Mouse (Mus musculus): ENCODE measurements around the gene Asb3.
"Not testable (repeated sequence)": the region's sequence is repeated elsewhere in the genome, so short reads cannot be mapped to it uniquely, and the experiment has no call there.

Asb3 gene

DNA sequence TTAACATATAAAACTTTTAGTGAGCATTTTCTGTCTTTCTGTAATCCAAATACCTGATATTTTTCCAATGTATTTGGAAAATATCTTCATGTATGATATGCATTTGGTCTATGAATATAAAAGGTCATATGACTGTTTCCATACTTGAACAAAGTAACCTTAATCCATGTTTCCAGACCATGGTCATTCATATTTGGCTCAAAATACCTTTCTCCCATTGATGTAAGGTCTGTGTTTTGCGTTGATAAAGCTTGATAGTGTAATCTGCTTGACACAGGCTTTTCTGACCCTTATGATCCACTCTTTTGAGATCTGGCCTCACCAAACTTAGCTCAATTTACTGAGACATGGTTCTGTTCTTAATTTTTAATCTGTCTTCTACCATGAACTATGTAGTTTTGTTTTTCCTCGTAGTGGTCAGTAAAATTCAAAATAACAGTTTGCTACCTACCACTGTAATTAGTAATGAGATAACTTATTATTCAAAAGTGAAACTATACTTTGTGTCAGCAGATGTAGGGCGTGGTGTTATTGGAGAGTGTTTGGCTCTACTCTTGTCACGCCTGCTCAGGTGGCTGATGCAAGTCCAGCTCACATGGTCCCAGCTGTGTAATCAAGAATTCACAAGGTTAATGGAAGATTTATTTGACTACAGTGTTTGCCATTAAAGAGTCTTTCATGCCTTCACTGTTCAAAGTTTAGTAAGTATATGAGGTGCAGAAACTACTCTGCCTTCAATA is 116.1 kb downstream of the Asb3 start:
- in situ Hi-C loops (cut with MboI): no loop called here

DNA sequence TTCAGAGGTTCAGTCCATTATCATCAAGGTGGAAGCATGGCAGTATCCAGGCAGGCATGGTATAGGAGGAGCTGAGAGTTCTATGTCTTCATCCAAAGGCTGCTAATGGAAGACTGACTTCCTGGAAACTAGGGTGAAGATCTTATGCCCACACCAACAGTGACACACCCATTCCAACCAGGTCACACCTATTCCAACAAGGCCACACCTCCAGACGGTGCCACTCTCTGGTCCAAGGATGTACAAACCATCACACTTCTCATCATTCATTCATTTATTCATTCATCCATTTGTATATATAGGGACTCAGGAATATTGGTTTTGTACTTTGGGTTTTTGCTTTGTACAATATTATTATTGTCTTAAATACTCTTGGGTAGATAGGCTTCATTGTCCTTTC is 124.5 kb downstream of the Asb3 start:
- in situ Hi-C loops (cut with MboI): not testable (repeated sequence)

GRCm38 (mm10) chr11:31017466-31017865 is 132.2 kb downstream of the Asb3 start:
- in situ Hi-C loops (cut with MboI): not testable (repeated sequence)

DNA sequence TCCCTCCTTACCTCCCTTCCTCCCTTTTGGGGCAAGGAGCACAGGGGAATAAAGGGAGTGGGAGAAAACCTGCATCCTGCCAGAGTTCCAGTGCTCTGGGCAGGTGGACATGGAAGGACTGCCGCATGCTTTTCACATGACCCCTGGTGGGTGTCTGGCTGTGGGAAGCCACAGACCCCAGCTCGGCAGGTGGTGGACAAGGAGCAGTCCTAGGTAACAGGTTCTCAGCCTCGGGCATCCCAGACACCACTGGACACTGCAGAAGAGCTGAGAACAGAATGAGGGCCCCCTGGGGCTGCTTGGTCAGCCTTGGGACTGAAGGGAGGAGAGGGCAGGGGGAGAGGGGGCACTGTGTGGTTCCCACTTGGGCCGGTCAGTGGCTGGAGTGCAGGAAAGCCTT is 149.7 kb downstream of the Asb3 start:
- in situ Hi-C loops (cut with MboI): no loop called here

- in situ Hi-C loops (cut with MboI): no loop called here
Observed at GRCm38 (mm10) chr11:31089973-31090372, 204.8 kb downstream of the Asb3 start.

DNA sequence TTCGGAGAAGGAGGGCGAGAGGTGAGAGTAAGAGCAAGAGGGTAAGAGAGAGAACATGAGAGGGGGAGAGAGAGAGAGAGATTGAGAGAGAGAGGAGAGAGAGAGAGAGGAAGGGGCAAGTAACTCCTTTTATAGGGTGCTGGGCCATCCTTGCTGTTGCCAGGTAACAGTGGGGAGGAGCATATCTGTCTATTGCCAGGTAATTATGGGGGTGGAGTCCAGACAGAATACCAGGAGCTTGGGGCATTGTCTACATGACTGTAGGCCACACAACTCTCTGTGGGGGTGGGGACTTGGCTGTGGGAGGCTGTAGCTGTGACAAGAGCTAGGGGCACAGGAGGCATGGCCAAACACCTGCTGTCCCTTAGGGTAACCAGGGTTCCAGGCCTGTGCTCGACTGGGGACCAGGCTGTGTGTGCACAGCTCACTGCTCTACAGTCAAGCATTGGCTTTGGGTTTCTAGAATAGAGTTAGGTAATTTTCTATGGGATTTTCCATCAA is 205.3 kb downstream of the Asb3 start:
- in situ Hi-C loops (cut with MboI): no loop called here

- in situ Hi-C loops (cut with MboI): not testable (repeated sequence)
Observed at GRCm38 (mm10) chr11:31099519-31099918, 214.3 kb downstream of the Asb3 start.

DNA sequence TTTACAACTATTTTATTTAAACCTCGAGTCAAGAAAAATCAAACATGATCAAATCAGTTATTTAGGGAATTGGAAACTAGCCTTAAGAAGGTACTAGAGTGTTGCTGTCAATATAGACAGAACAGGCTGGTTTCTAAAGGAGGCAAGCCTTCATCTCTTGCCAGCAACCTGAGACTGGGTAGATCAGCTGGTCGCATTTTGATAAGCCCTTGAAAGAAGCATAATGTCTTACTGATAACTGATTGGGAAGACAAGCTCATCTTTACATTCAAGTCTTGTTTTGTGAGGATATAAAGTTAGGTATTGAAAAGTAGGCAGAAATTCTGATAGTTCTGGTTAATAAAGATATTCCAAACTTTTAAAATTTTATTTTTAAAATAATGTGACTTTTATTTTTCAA is 217.0 kb downstream of the Asb3 start:
- in situ Hi-C loops (cut with MboI): no loop called here

DNA sequence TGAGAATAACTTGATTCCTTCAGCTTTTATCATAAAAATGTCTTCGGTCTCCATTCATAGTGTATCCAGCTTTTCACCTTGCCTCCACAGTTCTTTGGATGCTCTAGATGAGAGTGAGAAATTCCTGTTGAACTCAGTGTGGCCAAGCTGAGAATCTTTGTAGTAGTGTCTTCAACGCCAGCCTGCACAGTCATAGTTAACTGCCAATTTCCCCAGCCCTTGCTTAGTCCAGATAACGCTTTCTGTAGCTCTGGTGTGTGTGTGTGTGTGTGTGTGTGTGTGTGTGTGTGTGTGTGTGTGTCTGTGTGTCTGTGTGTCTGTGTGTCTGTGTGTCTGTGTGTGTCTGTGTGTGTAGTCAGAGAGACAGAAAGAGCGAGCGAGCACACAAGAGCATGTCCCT is 220.1 kb downstream of the Asb3 start:
- in situ Hi-C loops (cut with MboI): no loop called here

GRCm38 (mm10) chr11:31126964-31127363 is 241.7 kb downstream of the Asb3 start:
- in situ Hi-C loops (cut with MboI): not testable (repeated sequence)

DNA sequence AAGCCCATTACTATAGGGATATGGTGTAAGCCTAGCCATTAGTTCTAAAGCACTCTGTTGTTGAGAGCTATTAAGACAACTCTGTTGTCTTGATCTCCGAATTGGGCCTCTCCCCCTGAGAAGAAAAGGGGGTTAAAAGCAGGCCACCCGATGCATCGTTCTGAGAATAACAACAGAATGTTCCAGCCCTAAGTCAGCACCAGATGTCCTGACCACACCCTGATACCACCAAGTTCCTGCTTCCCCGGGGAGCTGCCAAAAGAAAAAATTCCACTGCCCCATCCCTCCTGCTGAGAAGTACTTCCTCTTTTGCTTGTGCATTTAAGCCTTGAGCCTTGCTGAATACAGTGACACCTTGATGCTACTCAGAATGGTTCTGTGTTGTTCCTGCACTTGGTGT is 248.5 kb downstream of the Asb3 start:
- in situ Hi-C loops (cut with MboI): not testable (repeated sequence)

GRCm38 (mm10) chr11:31134824-31135223 is 249.6 kb downstream of the Asb3 start:
- in situ Hi-C loops (cut with MboI): not testable (repeated sequence)

- in situ Hi-C loops (cut with MboI): not testable (repeated sequence)
Observed at GRCm38 (mm10) chr11:31138394-31138793, 253.2 kb downstream of the Asb3 start.
